Mouse (Mus musculus): ENCODE data around the gene Gabbr1.
"Not testable (repeated sequence)": the region's sequence is repeated elsewhere in the genome, so short reads cannot be mapped to it uniquely, and the experiment has no call there.

The Gabbr1 gene

DNA sequence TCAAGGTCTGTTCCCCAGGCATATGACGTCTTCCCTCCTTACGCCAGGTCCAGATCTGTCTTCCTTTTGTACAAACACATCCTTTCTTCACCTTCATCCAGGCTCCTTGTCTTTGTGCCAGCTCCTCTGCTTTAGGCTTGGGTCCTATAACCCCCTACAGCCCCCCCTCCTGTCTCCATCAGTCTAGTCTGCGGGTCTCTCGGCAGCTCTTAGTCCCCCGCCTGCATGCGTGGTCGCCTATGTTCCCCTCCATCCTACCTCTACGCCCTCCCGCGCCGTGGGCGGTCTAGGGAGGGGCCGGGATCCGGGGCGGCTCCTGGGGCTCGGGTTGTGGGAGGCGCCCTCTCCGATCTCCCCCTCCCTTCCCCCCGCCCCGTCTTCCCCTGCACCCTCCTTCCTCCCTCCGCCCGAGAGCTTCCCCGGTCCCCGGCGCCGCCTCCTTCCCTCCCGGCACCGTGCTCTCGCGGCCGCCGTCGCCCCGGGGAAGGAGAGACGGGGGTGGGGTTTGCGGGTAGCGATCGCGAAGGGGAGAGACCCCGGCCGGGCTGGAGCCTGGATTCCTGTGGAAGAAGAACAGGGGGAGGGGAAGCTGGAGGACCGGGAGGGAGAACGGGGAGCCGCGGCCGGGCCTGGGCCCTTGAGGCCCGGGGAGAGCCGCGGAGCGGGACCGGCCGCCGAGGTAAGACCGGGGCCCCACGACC, at the start of gene Gabbr1:
TSS of gene Gabbr1 (plus strand) at position 356 of the 701 bp plus-strand sequence.
- DNase-seq (ENCODE audit: low spot score in 2 of 2), result peak in 1 of 2 experiments; percentile 15

DNA sequence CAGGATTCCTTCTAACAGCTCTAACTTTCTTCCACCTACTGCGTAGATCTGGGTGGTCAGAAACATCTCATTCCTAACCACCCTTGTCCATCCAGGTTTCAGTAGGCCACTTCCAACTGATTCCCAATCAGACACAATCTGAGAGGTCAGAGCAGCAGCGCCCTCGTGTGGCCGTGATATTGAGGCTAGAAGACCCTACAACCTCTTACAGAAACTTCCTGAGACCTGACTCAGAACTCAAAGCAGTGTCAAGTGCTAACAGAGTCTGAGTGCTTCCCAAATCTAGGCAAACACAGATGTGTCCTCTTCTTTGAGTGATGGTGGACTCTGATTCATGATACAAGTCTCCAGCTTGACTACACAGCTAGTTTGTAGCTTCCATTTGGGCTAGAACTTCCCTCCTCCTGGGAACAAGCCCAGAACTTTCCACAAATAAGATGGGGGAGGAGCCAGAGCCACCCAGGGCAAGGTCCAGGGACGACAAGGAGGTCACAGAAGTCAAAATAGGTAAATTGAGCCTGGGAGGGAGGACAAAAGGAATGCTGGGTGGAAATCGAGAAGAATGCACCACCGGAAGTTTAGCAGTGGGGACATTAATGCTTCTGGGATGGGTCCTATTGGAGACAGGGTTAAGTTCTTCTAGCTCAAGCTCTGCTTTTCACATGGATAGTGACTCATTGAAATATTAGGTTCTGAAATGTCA, 48.6 kb upstream of the Gabbr1 start:
- peak; percentile 19 to 37 for DNase-seq (ENCODE audit: low spot score in 2 of 2)

- DNase-seq (ENCODE audit: low spot score in 2 of 2), result no peak
These were observed 47.3 kb upstream of the Gabbr1 start for GRCm38 (mm10) chr17:36998477-36998876.

DNA sequence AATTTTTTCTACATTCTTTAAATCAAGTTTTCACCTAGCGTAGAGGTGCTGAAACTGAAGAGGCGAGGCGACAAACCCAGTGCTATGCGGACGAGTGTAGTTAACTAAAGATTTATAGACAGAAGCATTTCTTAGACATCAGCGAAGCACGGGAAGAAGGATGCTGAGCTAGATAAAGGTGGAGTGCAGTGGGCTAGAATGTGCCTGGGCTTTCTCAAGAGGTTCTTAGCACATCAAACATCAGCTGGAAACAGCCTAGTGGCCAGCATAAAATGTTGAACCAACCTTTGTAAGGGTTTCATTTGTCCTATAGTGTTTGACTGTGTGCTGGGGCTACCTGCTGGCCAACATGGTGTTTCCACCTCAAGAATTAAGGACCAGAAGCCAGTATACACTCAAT, 44.9 kb upstream of the Gabbr1 start, which contains the start of gene Zfp57:
TSS of gene Zfp57 (plus strand) at position 301 of the 400 bp plus-strand sequence.
- DNase-seq (ENCODE audit: low spot score in 2 of 2), result no peak

GRCm38 (mm10) chr17:37002364-37003330, 43.1 kb upstream of the Gabbr1 start:
- DNase-seq (ENCODE audit: low spot score in 2 of 2), result no peak

DNA sequence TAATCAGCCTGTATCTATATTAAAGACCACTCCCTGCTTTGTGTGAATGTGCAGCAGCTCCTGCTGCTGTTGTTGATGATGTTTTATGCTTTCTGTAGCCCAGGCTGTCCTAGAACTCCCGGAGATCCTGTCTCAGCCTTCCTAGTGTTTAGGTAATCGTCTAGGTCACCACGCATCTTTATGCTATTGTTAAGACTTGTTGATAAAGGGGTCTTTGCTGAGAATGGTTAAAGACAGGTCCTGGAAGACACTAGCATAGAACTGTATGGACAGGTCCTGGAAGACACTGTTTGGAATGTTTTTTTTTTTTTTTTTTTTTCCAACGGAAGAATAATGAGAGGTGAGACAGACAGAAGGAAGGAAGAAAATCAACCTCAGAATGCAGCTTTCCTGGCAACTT, 42.4 kb upstream of the Gabbr1 start:
- DNase-seq (ENCODE audit: low spot score in 2 of 2), result no peak

DNA sequence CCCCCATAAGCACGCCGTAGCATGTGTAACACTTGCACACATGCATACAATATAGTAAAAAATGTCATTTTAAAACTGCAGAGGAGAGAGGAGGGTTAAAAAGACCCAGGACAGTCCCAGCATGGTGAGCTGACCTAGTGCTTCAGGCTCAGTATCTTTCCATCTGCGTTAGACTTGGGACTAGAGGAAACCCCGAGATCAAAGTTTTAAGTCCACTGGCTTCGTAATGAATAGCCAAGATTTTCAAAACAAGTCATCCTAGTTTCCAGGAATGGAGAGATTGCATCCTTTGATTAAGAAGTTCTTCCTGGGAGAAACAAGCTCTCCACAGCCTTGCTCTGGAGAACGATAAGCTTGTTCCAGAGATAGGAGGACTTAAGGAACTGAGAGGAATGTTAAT, 37.6 kb upstream of the Gabbr1 start:
- DNase-seq (ENCODE audit: low spot score in 2 of 2), result no peak

GRCm38 (mm10) chr17:37009460-37010042, 36.2 kb upstream of the Gabbr1 start:
- no peak for DNase-seq (ENCODE audit: low spot score in 2 of 2)

GRCm38 (mm10) chr17:37011719-37012118, 34.0 kb upstream of the Gabbr1 start:
- no peak for DNase-seq (ENCODE audit: low spot score in 2 of 2)

GRCm38 (mm10) chr17:37012141-37012540, 33.6 kb upstream of the Gabbr1 start:
- no peak for DNase-seq (ENCODE audit: low spot score in 2 of 2)

DNA sequence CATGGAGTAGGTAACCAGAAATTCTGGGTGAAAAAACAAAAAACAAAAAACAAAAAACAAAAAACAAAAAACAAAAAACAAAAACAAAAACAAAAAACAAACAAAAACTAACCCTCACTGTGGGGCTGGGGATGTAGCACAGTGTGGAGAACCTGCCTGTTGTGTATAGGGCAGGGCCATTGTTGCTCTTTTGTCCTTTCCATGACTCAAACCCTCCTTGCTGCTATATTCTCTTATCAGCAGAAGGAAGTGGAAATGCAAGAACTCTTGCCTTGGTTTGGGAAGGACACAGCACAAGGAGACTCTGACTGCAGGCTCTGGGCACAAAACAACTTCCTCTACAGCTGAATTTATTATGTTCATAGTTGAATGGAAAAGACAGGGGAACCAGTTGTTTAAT, 29.4 kb upstream of the Gabbr1 start:
- no peak for DNase-seq (ENCODE audit: low spot score in 2 of 2)

DNA sequence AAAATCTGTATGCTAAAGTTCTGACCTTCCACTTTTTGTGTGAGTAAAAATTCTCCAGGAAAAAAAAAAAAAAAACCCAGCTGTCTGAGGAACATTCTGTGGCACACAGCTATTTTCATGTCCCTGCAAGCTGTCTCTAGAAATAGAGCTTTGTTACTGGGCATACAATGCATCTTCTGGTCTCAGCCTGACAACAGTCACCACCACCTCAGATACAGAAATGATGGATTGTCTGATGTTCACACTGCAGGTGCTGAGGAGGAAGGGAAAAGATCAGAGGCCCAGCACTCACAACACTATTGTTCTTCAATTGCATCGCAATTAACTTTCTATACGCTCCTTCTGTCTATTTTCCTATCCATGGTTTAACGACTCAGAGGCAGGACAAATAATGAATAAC, 27.4 kb upstream of the Gabbr1 start:
- DNase-seq (ENCODE audit: low spot score in 2 of 2), result no peak

DNA sequence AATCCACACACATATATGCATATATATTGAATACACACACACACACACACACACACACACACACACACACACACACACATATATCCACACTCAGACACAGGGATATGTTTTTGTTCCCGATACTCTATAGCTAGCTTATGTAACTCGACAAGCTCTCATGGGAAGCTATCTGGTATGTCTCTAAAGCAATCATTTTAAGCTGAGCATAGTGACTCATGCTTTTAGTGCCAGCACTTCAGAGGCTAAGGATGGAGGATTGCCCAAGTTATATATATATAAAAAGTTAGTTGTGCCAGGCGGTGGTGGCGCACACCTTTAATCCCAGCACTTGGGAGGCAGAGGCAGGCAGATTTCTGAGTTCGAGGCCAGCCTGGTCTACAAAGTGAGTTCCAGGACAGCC, 26.5 kb upstream of the Gabbr1 start:
- DNase-seq (ENCODE audit: low spot score in 2 of 2), result not testable (repeated sequence)

DNA sequence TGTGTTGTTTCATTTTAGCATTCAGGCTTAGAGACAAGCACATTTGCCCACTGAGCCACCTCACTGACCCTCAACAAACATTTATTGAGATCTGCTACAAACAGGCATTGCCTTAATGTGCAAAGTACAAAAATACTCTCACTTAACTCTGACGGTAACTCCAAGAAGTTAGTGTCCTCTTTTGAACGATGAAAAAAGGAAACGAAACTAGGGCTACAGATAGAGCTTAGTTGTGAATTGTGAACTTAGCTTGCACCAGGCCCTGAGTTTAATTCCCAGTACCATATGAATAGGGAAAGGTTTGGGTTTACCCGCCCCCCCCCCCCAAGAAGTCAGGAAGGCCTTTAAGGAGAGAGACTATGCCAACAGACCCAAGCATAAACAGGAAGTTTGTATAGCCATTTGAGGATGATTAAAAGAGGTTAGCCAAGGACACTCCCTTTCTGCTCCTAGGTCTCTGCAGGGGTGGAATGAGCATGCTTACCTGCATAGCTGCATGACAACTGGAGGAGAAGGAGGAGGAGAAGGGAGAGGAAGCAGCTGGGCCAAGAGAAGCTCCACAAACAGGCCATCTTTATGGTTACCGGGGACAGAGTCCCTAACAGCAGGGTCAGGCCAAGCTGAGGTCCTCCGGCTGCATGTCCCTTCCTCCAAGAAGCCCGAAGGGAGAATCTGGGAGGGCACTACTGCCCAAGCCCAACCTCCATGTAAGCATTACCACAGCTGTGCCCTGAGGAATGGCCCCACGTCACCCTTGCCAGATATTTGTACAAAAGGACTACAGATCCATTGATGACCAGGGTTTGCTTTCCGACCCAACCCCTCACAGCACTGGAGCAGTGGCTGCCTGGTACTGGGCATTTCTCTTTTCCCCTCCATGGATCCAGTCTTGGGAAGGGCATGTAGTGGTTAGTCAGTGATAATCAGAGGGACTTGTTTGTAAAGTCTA, 22.9 kb upstream of the Gabbr1 start, which contains the start of gene Mog:
TSS of gene Mog (minus strand) at position 771 of the 949 bp plus-strand sequence.
- DNase-seq (ENCODE audit: low spot score in 2 of 2), result no peak

GRCm38 (mm10) chr17:37026425-37026824, 19.3 kb upstream of the Gabbr1 start:
- DNase-seq (ENCODE audit: low spot score in 2 of 2), result no peak

GRCm38 (mm10) chr17:37027486-37027885, 18.3 kb upstream of the Gabbr1 start:
- DNase-seq (ENCODE audit: low spot score in 2 of 2), result no peak

DNA sequence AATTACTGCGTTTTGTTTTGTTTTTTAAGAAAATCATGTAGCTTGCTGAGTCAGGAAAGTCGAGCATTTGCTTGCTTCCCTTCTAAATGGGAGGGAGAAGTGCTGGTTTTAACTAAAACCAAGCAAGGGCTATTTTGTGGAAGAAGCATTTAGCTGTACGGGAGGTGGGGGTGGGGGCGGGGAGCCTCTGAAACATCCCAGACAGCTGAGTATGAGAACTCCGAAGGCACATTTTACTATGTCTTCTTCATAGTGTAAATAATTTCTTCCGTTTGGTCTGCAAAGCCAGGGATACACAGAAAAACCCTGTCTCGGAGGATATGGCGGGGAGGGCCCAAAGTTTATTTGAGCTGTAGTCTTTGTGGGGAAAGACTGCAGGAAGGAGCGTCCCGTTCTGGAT, 17.6 kb upstream of the Gabbr1 start:
- DNase-seq (ENCODE audit: low spot score in 2 of 2), result no peak

- DNase-seq (ENCODE audit: low spot score in 2 of 2), result peak in 1 of 2 experiments; percentile 45
These were observed 17.1 kb upstream of the Gabbr1 start for GRCm38 (mm10) chr17:37028683-37029120.

DNA sequence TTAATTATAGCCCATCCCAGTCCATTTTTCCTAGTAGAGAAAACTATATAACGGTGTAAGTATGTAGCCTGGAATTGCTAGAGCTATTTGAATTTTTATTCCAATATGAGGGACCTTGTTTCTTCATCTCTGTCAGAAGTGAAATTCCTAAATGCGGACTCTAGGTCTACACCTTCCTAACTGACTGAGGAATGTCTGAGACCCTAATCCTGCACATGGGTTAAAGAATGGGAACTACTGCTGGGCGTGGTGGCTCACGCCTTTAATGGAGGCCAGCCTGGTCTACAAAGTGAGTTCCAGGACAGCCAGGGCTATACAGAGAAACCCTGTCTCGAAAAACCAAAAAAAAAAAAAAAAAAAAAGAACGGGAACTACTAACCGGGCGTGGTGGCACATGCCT, 16.6 kb upstream of the Gabbr1 start:
- no peak for DNase-seq (ENCODE audit: low spot score in 2 of 2)

DNA sequence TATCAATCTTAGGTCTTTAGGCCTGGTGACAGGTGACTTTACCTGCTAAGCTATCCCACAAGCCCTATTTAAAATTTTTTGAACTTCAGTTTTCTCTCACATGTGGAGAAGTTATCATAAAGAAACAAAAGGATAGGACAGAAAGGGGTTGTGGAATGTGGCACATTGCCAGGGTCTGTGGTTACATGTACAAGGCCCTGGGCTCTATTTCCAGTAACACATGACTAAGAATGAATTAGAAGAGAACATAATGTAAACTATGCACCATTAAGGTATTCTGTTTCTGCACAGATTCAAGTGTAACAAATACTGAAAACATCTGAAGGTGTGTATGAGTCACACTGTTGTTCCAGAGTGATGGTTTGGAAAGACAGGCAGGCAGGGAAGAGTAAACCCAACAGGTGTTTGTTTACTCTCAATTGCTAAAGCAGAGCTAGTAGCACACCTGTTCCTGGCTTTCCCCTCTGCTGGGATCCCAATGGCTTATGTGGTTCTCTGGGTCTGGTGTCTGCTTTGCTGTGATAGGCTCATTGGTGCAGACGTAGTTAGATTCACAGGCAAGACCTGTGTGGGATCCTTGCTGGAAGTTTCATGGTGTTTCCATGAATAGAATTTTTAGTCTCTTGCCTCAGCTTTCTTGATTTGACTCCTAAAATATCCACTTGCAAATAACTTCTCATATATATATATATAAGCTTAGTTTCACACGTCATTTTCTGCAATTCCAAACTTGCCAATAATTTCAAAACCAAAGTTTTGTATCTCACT, 6.5 kb upstream of the Gabbr1 start:
- DNase-seq (ENCODE audit: low spot score in 2 of 2), result no peak
